Mouse (Mus musculus) midbrain, postnatal 0 days (tissue): ENCODE measurements at regions not wholly inside any gene's neighbourhood (a gene's known extent, or its start where the extent isn't known, plus 50 kb on each side); places are given as distances from the start of the nearest gene placed in this dataset.

Experiments used
- ATAC-seq: fragments of 200-750 bp; cut with Nextera tagmentation; 2 replicates; pipeline ENCODE4 v1.8.0; 2017; ENCODE audit warnings: moderate number of reproducible peaks, mild to moderate bottlenecking, moderate TSS enrichment, moderate library complexity; ENCODE audit not compliant: low FRiP score
- DNase-seq: peaks from one replicate; pipeline ENCODE4 v3.0.0-alpha.2; 2015; ENCODE audit warnings: low spot score
- H3K27ac ChIP-seq: fragments of 300-500 bp; sonication (generic); 2 replicates; pipeline ENCODE4 v1.5.1; 2014; ENCODE audit warnings: low read depth, mild to moderate bottlenecking, low read length, mixed read lengths
- H3K27me3 ChIP-seq: fragments of 300-500 bp; sonication (generic); 2 replicates; pipeline ENCODE4 v1.6.1; 2014; ENCODE audit warnings: low read length, control low read depth, mixed read lengths; ENCODE audit not compliant: insufficient read depth
- H3K36me3 ChIP-seq: fragments of 300-500 bp; sonication (generic); 2 replicates; pipeline ENCODE4 v1.6.1; 2014; ENCODE audit warnings: low read length, control low read depth, mixed read lengths; ENCODE audit not compliant: insufficient read depth
- H3K4me1 ChIP-seq: fragments of 300-500 bp; sonication (generic); 2 replicates; pipeline ENCODE4 v1.6.1; 2014; ENCODE audit warnings: mild to moderate bottlenecking, control low read depth, antibody characterized with exemption, low read length, mixed read lengths; ENCODE audit not compliant: insufficient read depth
- H3K4me2 ChIP-seq: fragments of 300-500 bp; sonication (generic); 2 replicates; pipeline ENCODE4 v1.6.1; 2014; ENCODE audit warnings: low read depth, mild to moderate bottlenecking, low read length, mixed read lengths; ENCODE audit not compliant: poor library complexity, severe bottlenecking
- H3K4me3 ChIP-seq: fragments of 300-500 bp; sonication (generic); 2 replicates; pipeline ENCODE4 v1.5.1; 2014; ENCODE audit warnings: low read depth, mild to moderate bottlenecking, low read length, moderate library complexity
- H3K9ac ChIP-seq: fragments of 300-500 bp; sonication (generic); replicated peaks from 2 replicates; pipeline ENCODE4 v1.6.1; 2014; ENCODE audit warnings: mild to moderate bottlenecking, low read length, moderate library complexity, mixed read lengths; ENCODE audit not compliant: poor library complexity, severe bottlenecking
- H3K9me3 ChIP-seq: fragments of 300-500 bp; sonication (generic); 2 replicates; pipeline ENCODE4 v1.6.1; 2016; ENCODE audit warnings: low read length, control low read depth
- CTCF ChIP-seq: IDR thresholded peaks from 2 replicates; pipeline ENCODE4 v1.5.1; 2016; ENCODE audit warnings: antibody characterized with exemption, mild to moderate bottlenecking
- WGBS: fragments of 180-500 bp; shearing (Covaris S2); extraction: QIAGEN DNeasy Blood & Tissue Kit; methylation state at CpG from one replicate; pipeline ENCODE4 v1.1.7; 2014; 5-methylcytosine and 5-hydroxymethylcytosine counted together

DNA sequence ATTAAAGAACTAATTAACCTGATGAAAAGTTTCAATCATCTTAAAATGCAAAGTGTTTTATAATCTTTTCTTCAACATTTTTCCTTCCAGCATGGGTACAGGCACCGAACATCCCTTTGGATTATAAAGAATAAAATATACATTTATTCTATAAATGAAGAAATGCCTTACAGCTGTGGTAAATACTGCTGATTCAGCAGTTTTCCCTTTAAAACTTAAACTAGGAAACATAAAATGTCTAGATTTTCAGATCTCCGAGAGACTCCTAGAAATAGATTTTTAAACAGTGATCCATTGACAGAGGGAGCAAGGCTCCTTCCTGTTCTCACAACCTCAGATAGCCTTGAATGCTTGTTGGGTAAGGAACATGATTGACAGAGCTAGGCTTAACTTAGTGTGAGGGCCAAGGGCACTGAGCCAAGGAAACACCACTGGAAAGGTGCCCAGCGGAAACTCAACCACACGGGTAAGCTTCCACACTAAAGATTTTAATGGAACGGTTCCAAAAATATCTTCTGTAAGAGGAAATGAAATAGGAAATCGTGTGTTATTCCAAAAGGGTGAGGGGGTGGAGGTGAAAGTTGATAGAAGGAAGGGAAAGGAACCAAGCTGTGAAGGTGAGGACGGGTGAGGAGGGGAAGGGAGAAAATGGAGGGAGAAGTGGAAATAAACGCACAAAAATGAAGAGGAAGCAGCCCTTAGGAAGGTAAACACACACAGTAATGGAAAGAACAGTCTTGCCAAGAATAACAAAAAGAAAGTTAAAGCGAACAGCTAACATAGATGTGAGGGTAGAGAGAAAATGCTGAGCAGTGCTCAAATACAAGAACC is 283.6 kb upstream of the Nr2f1 start:
- Histone ChIP-seq H3K27me3 (no peaks in the 10 kb centered on the region), H3K4me2 (no peak overlapping the region), H3K4me3 (no peak overlapping the region), H3K9ac (no peak overlapping the region), H3K27ac (no peak overlapping the region), H3K36me3 (no peaks in the 10 kb centered on the region), H3K4me1 (no peaks in the 10 kb centered on the region), H3K9me3 (0 out of 2 replicates have a peak, but pooled peaks cover 3% of the 10 kb centered on the region)
- WGBS: 63% methylated on average over 9 of the region's 9 CpGs
- ATAC-seq (no peak), DNase-seq (peak; percentile 46)
- TF ChIP-seq CTCF: no peak

DNA sequence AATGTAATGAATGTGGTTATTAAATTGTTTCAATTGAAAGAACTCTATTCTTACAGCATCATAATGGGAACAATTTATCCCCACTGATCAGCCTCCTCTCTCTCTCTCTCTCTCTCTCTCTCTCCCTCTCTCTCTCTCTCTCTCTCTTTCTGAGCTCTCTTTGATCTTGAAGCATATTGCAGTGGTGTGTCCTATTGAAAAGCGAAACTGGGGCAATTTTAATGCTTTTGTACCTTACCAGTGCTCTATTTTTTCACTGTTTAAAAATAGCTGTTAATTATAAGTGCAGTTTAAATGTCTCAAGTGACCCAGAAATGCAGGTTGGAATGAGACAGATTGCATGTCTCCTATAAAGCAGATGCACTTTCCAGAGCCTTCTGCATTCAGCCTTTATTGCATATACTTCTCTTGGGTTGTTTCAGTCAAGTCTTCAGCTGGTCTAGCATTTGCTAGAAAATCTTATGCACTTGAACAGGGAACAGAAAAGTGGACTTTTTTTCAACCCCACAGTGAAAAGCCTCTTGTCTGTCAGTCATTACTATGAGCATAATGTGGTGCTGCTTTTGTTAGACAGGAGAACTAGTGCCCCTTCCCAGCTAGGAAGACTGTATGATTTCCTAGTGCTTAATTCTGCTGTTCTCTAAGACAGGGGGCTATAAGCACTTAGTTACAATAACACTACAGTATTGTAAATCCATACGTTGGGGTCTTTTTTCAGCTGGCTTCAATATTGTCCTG is 251.9 kb upstream of the Nr2f1 start:
- no peak for ATAC-seq
- H3K27me3 ChIP-seq: no peaks in the 10 kb centered on the region
- H3K4me3 ChIP-seq: no peak overlapping the region
- 36% methylated on average over 2 of the region's 2 CpGs for WGBS
- no peak overlapping the region for H3K4me2 ChIP-seq
- H3K4me1 ChIP-seq: no peaks in the 10 kb centered on the region
- no peak for DNase-seq
- H3K36me3 ChIP-seq: no peaks in the 10 kb centered on the region
- no peak overlapping the region for H3K9ac ChIP-seq
- no peaks in the 10 kb centered on the region for H3K9me3 ChIP-seq
- TF ChIP-seq CTCF: no peak
- no peak overlapping the region for H3K27ac ChIP-seq

DNA sequence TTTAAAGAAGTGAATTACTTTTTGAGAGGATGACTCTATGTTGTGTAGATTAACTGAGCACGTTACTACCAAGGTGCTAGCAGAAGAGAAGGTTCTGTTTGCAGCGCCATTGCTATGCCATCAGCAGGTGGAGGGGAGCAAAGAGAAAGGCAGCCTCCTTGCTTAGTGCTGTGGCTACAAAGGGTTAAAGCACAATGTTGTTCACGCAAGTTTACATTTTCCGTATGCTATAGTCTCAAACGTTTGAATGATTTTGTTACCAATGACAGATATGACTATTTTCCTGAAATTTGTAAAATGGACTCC is 247.1 kb upstream of the Nr2f1 start:
- Histone ChIP-seq H3K4me2 (peak overlapping the region; percentile 35), H3K9me3 (no peaks in the 10 kb centered on the region), H3K4me1 (peaks cover 3% of the 10 kb centered on the region; the same call in 1 of the 2 replicates), H3K9ac (no peak overlapping the region; the same call in 1 of the 2 replicates), H3K27me3 (no peaks in the 10 kb centered on the region), H3K4me3 (peak overlapping the region; percentile 21), H3K27ac (no peak overlapping the region), H3K36me3 (no peaks in the 10 kb centered on the region)
- 22% methylated on average over 5 of the region's 5 CpGs for WGBS
- no peak for DNase-seq
- 0 out of 2 replicates have a peak, but pooled peaks have one; percentile 15 for TF ChIP-seq CTCF
- no peak for ATAC-seq

DNA sequence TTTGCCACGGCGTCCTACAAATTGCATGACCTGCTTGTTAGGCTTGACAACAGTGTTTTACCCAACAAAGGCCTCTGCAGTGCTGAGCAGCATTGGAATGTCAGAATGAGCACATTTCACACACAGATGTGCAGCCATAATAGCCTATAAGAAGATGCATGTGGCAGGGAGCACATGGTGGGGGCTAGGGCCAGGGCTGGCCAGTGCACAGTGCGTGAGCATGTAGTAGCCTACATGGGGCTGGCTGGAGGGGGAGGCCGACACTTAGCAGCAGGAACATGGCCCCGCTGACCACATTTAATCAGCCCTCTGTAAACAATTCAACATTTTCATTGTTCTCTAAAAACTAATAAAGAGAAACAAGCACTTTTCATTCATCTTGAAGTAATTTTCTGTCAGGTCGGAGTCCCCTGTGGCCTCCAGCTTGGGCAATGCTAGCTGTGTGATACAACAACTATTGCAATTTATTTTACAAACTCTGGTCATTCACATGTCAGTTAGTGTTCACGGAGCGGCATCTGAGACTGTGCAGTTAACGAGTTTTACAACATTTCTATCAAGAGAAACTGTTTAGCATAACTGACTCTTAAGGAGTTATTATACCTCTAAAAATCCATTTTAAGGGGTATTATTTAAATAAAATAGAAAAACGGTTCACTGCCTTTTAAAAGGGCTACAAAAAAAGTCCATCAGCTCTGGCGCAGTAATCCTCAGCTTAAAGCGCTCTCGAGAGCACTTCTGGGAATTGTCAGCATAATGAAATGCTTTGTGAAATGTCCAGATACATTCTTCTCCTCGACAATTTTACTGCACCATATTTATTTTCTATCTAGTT is 246.6 kb upstream of the Nr2f1 start:
- H3K4me3 ChIP-seq: peak overlapping the region; percentile 21
- peak overlapping the region; percentile 35 for H3K4me2 ChIP-seq
- no peaks in the 10 kb centered on the region for H3K27me3 ChIP-seq
- H3K9ac ChIP-seq: no peak overlapping the region; the same call in 1 of the 2 replicates
- H3K4me1 ChIP-seq: peaks cover 3% of the 10 kb centered on the region; the same call in 1 of the 2 replicates
- ATAC-seq (peak; percentile 74), DNase-seq (peak; percentile 23)
- no peaks in the 10 kb centered on the region for H3K36me3 ChIP-seq
- H3K27ac ChIP-seq: no peak overlapping the region
- no peak for TF ChIP-seq CTCF
- H3K9me3 ChIP-seq: no peaks in the 10 kb centered on the region
- WGBS: 12% methylated on average over 14 of the region's 14 CpGs

GRCm38 (mm10) chr13:78444691-78445349 is 245.3 kb upstream of the Nr2f1 start:
- H3K27me3 ChIP-seq: no peaks in the 10 kb centered on the region
- H3K4me1 ChIP-seq: peaks cover 3% of the 10 kb centered on the region; the same call in 1 of the 2 replicates
- DNase-seq: no peak
- H3K36me3 ChIP-seq: no peaks in the 10 kb centered on the region
- no peak for TF ChIP-seq CTCF
- no peak overlapping the region for H3K4me3 ChIP-seq
- no peak overlapping the region for H3K27ac ChIP-seq
- 66% methylated on average over 8 of the region's 8 CpGs for WGBS
- H3K9me3 ChIP-seq: no peaks in the 10 kb centered on the region
- H3K4me2 ChIP-seq: no peak overlapping the region
- H3K9ac ChIP-seq: no peak overlapping the region
- no peak for ATAC-seq
